Mouse (Mus musculus): Measurements from ENCODE around the gene Itih1. TPM values are rescaled to one million over a fixed set of nuclear protein-coding genes. Genes with fewer than 3 reads are reported as not detected.

Gene Itih1
- not detected in 2 replicates for polyA plus RNA-seq (2012)

GRCm38 (mm10) chr14:30943038-30943437, at the start of gene Itih1:
Gene Itih1, minus strand, starts transcription at chr14:30943289.
- Histone ChIP-seq H3K27me3 (ENCODE audit: control insufficient read depth) (no peaks in the 10 kb centered on the region; the same call in none of the 2 replicates), H3K4me1 (ENCODE audit: control insufficient read depth) (no peaks in the 10 kb centered on the region), H3K4me3 (replicated peaks) (peak within 1 kb of the TSS; percentile 27), H3K9me3 (ENCODE audit: control insufficient read depth, low read length) (no peaks in the 10 kb centered on the region), H3K36me3 (ENCODE audit: control insufficient read depth) (no peaks in the 10 kb centered on the region; the same call in 1 of the 2 replicates)
- TF ChIP-seq TAL1 (IDR thresholded peaks at IDR 0.05; ENCODE audit: low read length): no peak
- no peak for TF ChIP-seq GATA1 (IDR thresholded peaks at IDR 0.05; ENCODE audit: low read length)

GRCm38 (mm10) chr14:30976222-30976621, 33.1 kb upstream of the Itih1 start:
- no peak overlapping the region for H3K4me3 ChIP-seq (replicated peaks)
- H3K4me1 ChIP-seq (ENCODE audit: control insufficient read depth): no peaks in the 10 kb centered on the region
- no peaks in the 10 kb centered on the region for H3K9me3 ChIP-seq (ENCODE audit: control insufficient read depth, low read length)
- peaks cover 8% of the 10 kb centered on the region for H3K36me3 ChIP-seq (ENCODE audit: control insufficient read depth)
- no peak for TF ChIP-seq GATA1 (IDR thresholded peaks at IDR 0.05; ENCODE audit: low read length)
- no peak for TF ChIP-seq TAL1 (IDR thresholded peaks at IDR 0.05; ENCODE audit: low read length)
- H3K27me3 ChIP-seq (ENCODE audit: control insufficient read depth): no peaks in the 10 kb centered on the region

GRCm38 (mm10) chr14:30974204-30974603, 31.1 kb upstream of the Itih1 start:
- H3K4me3 ChIP-seq (replicated peaks): no peak overlapping the region
- peaks cover 10% of the 10 kb centered on the region for H3K36me3 ChIP-seq (ENCODE audit: control insufficient read depth)
- TF ChIP-seq GATA1 (IDR thresholded peaks at IDR 0.05; ENCODE audit: low read length) (no peak), TAL1 (IDR thresholded peaks at IDR 0.05; ENCODE audit: low read length) (no peak)

GRCm38 (mm10) chr14:30960366-30960765, 17.3 kb upstream of the Itih1 start:
- H3K4me1 ChIP-seq (ENCODE audit: control insufficient read depth): peaks cover 8% of the 10 kb centered on the region
- H3K27me3 ChIP-seq (ENCODE audit: control insufficient read depth): no peaks in the 10 kb centered on the region
- H3K36me3 ChIP-seq (ENCODE audit: control insufficient read depth): peaks cover 12% of the 10 kb centered on the region
- H3K9me3 ChIP-seq (ENCODE audit: control insufficient read depth, low read length): no peaks in the 10 kb centered on the region
- no peak overlapping the region for H3K4me3 ChIP-seq (replicated peaks)
- TF ChIP-seq GATA1 (IDR thresholded peaks at IDR 0.05; ENCODE audit: low read length): no peak
- no peak for TF ChIP-seq TAL1 (IDR thresholded peaks at IDR 0.05; ENCODE audit: low read length)

More at GRCm38 (mm10) chr14:30974204-30974603, 31.1 kb upstream of the Itih1 start:
- H3K9me3 ChIP-seq (ENCODE audit: control insufficient read depth, low read length): no peaks in the 10 kb centered on the region
- H3K4me1 ChIP-seq (ENCODE audit: control insufficient read depth): no peaks in the 10 kb centered on the region
- no peaks in the 10 kb centered on the region for H3K27me3 ChIP-seq (ENCODE audit: control insufficient read depth)

- no peaks in the 10 kb centered on the region for H3K9me3 ChIP-seq (ENCODE audit: control insufficient read depth, low read length)
- H3K4me3 ChIP-seq (replicated peaks): no peak overlapping the region
- H3K36me3 ChIP-seq (ENCODE audit: control insufficient read depth): peaks cover 15% of the 10 kb centered on the region
- TF ChIP-seq TAL1 (IDR thresholded peaks at IDR 0.05; ENCODE audit: low read length): no peak
- no peak for TF ChIP-seq GATA1 (IDR thresholded peaks at IDR 0.05; ENCODE audit: low read length)
- H3K27me3 ChIP-seq (ENCODE audit: control insufficient read depth): no peaks in the 10 kb centered on the region
- peaks cover 8% of the 10 kb centered on the region for H3K4me1 ChIP-seq (ENCODE audit: control insufficient read depth)
Measured at GRCm38 (mm10) chr14:30959031-30959430, 15.9 kb upstream of the Itih1 start.

GRCm38 (mm10) chr14:30958517-30958916, 15.4 kb upstream of the Itih1 start:
- H3K4me1 ChIP-seq (ENCODE audit: control insufficient read depth): peaks cover 8% of the 10 kb centered on the region
- TF ChIP-seq TAL1 (IDR thresholded peaks at IDR 0.05; ENCODE audit: low read length): no peak
- TF ChIP-seq GATA1 (IDR thresholded peaks at IDR 0.05; ENCODE audit: low read length): no peak
- H3K27me3 ChIP-seq (ENCODE audit: control insufficient read depth): no peaks in the 10 kb centered on the region
- H3K9me3 ChIP-seq (ENCODE audit: control insufficient read depth, low read length): no peaks in the 10 kb centered on the region
- peaks cover 18% of the 10 kb centered on the region for H3K36me3 ChIP-seq (ENCODE audit: control insufficient read depth)
- no peak overlapping the region for H3K4me3 ChIP-seq (replicated peaks)

- Histone ChIP-seq H3K9me3 (ENCODE audit: control insufficient read depth, low read length) (no peaks in the 10 kb centered on the region), H3K4me3 (replicated peaks) (peak within 1 kb of the TSS; percentile 70), H3K27me3 (ENCODE audit: control insufficient read depth) (no peaks in the 10 kb centered on the region; the same call in 1 of the 2 replicates), H3K4me1 (ENCODE audit: control insufficient read depth) (peaks cover 17% of the 10 kb centered on the region), H3K36me3 (ENCODE audit: control insufficient read depth) (peaks cover 10% of the 10 kb centered on the region; the same call in 1 of the 2 replicates)
- TF ChIP-seq GATA1 (IDR thresholded peaks at IDR 0.05; ENCODE audit: low read length): no peak
- TF ChIP-seq TAL1 (IDR thresholded peaks at IDR 0.05; ENCODE audit: low read length): no peak
Measured at GRCm38 (mm10) chr14:30951154-30951825, 8.2 kb upstream of the Itih1 start, which contains the start of gene Nek4. Gene Nek4, plus strand, starts transcription at chr14:30951377.

- TF ChIP-seq TAL1 (IDR thresholded peaks at IDR 0.05; ENCODE audit: low read length) (no peak), GATA1 (IDR thresholded peaks at IDR 0.05; ENCODE audit: low read length) (no peak)
- no peaks in the 10 kb centered on the region; the same call in 1 of the 2 replicates for H3K27me3 ChIP-seq (ENCODE audit: control insufficient read depth)
- no peaks in the 10 kb centered on the region for H3K9me3 ChIP-seq (ENCODE audit: control insufficient read depth, low read length)
- H3K4me3 ChIP-seq (replicated peaks): no peak overlapping the region
- peaks cover 17% of the 10 kb centered on the region for H3K4me1 ChIP-seq (ENCODE audit: control insufficient read depth)
- peaks cover 6% of the 10 kb centered on the region; the same call in 1 of the 2 replicates for H3K36me3 ChIP-seq (ENCODE audit: control insufficient read depth)
Measured at GRCm38 (mm10) chr14:30949986-30950385, 6.9 kb upstream of the Itih1 start.

- Histone ChIP-seq H3K4me3 (replicated peaks) (no peak overlapping the region), H3K9me3 (ENCODE audit: control insufficient read depth, low read length) (no peaks in the 10 kb centered on the region), H3K4me1 (ENCODE audit: control insufficient read depth) (no peaks in the 10 kb centered on the region), H3K36me3 (ENCODE audit: control insufficient read depth) (no peaks in the 10 kb centered on the region; the same call in 1 of the 2 replicates), H3K27me3 (ENCODE audit: control insufficient read depth) (no peaks in the 10 kb centered on the region; the same call in none of the 2 replicates)
- TF ChIP-seq TAL1 (IDR thresholded peaks at IDR 0.05; ENCODE audit: low read length): no peak
- TF ChIP-seq GATA1 (IDR thresholded peaks at IDR 0.05; ENCODE audit: low read length): no peak
Measured at GRCm38 (mm10) chr14:30944745-30945144, 1.7 kb upstream of the Itih1 start.

All from erythroblast, embryonic 14.5 days (primary cell).